ENCODE assay signal across 8 mouse cellular contexts in the genomic region with DNA sequence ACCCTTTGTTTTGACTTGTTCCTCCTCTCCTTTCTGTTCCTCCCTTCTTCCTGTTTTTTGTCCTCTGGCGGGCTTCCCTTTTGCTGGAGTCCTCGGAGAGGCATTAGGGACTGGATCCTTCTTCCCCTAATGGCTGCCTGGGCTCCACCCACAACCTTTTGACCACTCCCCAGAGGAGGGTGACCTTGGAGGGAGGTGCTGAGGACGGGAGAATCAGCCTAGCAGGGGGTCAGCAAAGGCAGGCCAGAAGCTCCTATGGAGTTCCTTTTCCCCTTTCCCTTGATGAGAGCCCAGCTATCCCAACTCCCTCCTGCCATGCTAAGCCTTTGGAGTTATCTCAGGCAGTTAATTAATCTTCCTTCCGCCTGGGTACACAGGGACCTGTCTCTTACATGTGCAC. TPM values are rescaled to one million over a fixed set of nuclear protein-coding genes. Genes with fewer than 3 reads are reported as not detected.
DNase-seq lines count a peak whose midpoint lies in the region; ATAC-seq and TF ChIP-seq lines count a peak whose summit lies in the region.

No protein-coding gene starts in this region.

- H3K4me2 ChIP-seq in intestine, postnatal 0 days (replicated peaks; ENCODE audit: low read depth), result peak overlapping the region; percentile 65
- peak overlapping the region; percentile 96 for H3K4me2 ChIP-seq in liver, postnatal 0 days (ENCODE audit: low read depth, low read length)
- peak overlapping the region; percentile 84 for H3K4me2 ChIP-seq in neural tube, embryonic 14.5 days (ENCODE audit: low read depth, low read length)

- H3K4me1 ChIP-seq in intestine, postnatal 0 days (replicated peaks; ENCODE audit: control insufficient read depth, insufficient read depth, low read length), result 0 out of 2 replicates have a peak, but pooled peaks cover 7% of the 10 kb centered on the region
- peaks cover 50% of the 10 kb centered on the region for H3K4me1 ChIP-seq in liver, postnatal 0 days (ENCODE audit: insufficient read depth)
- peaks cover 31% of the 10 kb centered on the region for H3K4me1 ChIP-seq in neural tube, embryonic 14.5 days (ENCODE audit: control insufficient read depth, insufficient read depth, low read length)

- no peak for TF ChIP-seq EP300 in liver, postnatal 0 days (IDR thresholded peaks at IDR 0.05; ENCODE audit: low read depth)

- peak; percentile 33 for ATAC-seq in common myeloid progenitor, adult 5-6 weeks (replicated peaks; ENCODE audit: low read depth, poor library complexity, severe bottlenecking)
- peak; percentile 64 for ATAC-seq in granulocyte monocyte progenitor cell, adult 5-6 weeks (replicated peaks; ENCODE audit: poor library complexity, severe bottlenecking)
- ATAC-seq in intestine, postnatal 0 days, result no peak
- no peak for ATAC-seq in liver, postnatal 0 days
- no peak for ATAC-seq in neural tube, embryonic 14.5 days (ENCODE audit: low read depth)

- H3K9ac ChIP-seq in intestine, postnatal 0 days (ENCODE audit: low read depth, low read length), result peak overlapping the region; percentile 64
- H3K9ac ChIP-seq in liver, postnatal 0 days (replicated peaks), result peak overlapping the region; percentile 89
- peak overlapping the region; percentile 87 for H3K9ac ChIP-seq in neural tube, embryonic 14.5 days (replicated peaks; ENCODE audit: low read depth, low read length)

- H3K4me3 ChIP-seq in intestine, postnatal 0 days (ENCODE audit: low read depth, low read length), result peak overlapping the region; percentile 51
- peak overlapping the region; percentile 96 for H3K4me3 ChIP-seq in liver, postnatal 0 days (ENCODE audit: low read depth, low read length)
- peak overlapping the region; percentile 74 for H3K4me3 ChIP-seq in neural tube, embryonic 14.5 days (ENCODE audit: low read depth, low read length)

- 5% methylated on average over 4 of the region's 4 CpGs for WGBS in intestine, postnatal 0 days
- 7% methylated on average over 4 of the region's 4 CpGs for WGBS in liver, postnatal 0 days (ENCODE audit: insufficient replicate concordance)
- WGBS in neural tube, embryonic 14.5 days, result 0% methylated on average over 4 of the region's 4 CpGs

- H3K27ac ChIP-seq in intestine, postnatal 0 days (ENCODE audit: low read depth, low read length), result peak overlapping the region; percentile 72
- peak overlapping the region; percentile 94 for H3K27ac ChIP-seq in liver, postnatal 0 days (ENCODE audit: low read depth)
- peak overlapping the region; percentile 91 for H3K27ac ChIP-seq in neural tube, embryonic 14.5 days (ENCODE audit: low read depth, low read length)

- no peaks in the 10 kb centered on the region for H3K27me3 ChIP-seq in intestine, postnatal 0 days (replicated peaks; ENCODE audit: control insufficient read depth, insufficient read depth, low read length)
- no peaks in the 10 kb centered on the region for H3K27me3 ChIP-seq in liver, postnatal 0 days (ENCODE audit: insufficient read depth, low read length)
- H3K27me3 ChIP-seq in neural tube, embryonic 14.5 days (ENCODE audit: control insufficient read depth, insufficient read depth, low read length), result no peaks in the 10 kb centered on the region

- DNase-seq in 3T3-L1 (ENCODE audit: low read depth, low spot score) (peak; percentile 56), NIH3T3 (ENCODE audit: low read depth) (peak; percentile 69)
- DNase-seq in liver, postnatal 0 days, result peak; percentile 79
- DNase-seq in natural killer cell, adult 2 months (ENCODE audit: low spot score in 2 of 2), result no peak

- peaks cover 25% of the 10 kb centered on the region for H3K36me3 ChIP-seq in intestine, postnatal 0 days (ENCODE audit: control insufficient read depth, insufficient read depth)
- H3K36me3 ChIP-seq in liver, postnatal 0 days (replicated peaks; ENCODE audit: insufficient read depth, low read length), result peaks cover 35% of the 10 kb centered on the region
- no peaks in the 10 kb centered on the region; the same call in 1 of the 2 replicates for H3K36me3 ChIP-seq in neural tube, embryonic 14.5 days (ENCODE audit: control insufficient read depth, insufficient read depth, low read length)

- TF ChIP-seq CTCF in intestine, postnatal 0 days (IDR thresholded peaks at IDR 0.05; ENCODE audit: low read depth), result no peak
- no peak for TF ChIP-seq CTCF in liver, postnatal 0 days (IDR thresholded peaks at IDR 0.05; ENCODE audit: low read depth)

- H3K9me3 ChIP-seq in intestine, postnatal 0 days (ENCODE audit: control insufficient read depth), result no peaks in the 10 kb centered on the region
- H3K9me3 ChIP-seq in liver, postnatal 0 days (ENCODE audit: low read length), result no peaks in the 10 kb centered on the region
- H3K9me3 ChIP-seq in neural tube, embryonic 14.5 days (ENCODE audit: control insufficient read depth, low read length), result no peaks in the 10 kb centered on the region

RNA-seq across cellular contexts. Expression of a gene that starts 1.2 kb away (rescaled TPM):
- 33.0 and 37.9 TPM in 2 replicates for total RNA-seq in common myeloid progenitor, adult 5-6 weeks (2017)
- 62.7 and 107 TPM in 2 replicates for total RNA-seq in granulocyte monocyte progenitor cell, adult 5-6 weeks (2014; fragmentation: Nextera tagmentation)
- total RNA-seq in granulocyte monocyte progenitor cell, adult 5-6 weeks (2017), result 58.5 and 74.7 TPM in 2 replicates
- polyA plus RNA-seq in intestine, postnatal 0 days (2015; fragmentation: Nextera tagmentation; extraction: Ambion mirVana), result 35.8 and 40.2 TPM in 2 replicates
- polyA plus RNA-seq in liver, postnatal 0 days (2015; fragmentation: Nextera tagmentation; extraction: Ambion mirVana), result 25.9 and 33.6 TPM in 2 replicates
- 50.9 and 64.8 TPM in 2 replicates for polyA plus RNA-seq in neural tube, embryonic 14.5 days (2014; fragmentation: Nextera tagmentation; extraction: Ambion mirVana)

RNA-seq across cellular contexts. Expression of a gene that starts 11.7 kb away (rescaled TPM):
- 63.5 and 74.7 TPM in 2 replicates for total RNA-seq in common myeloid progenitor, adult 5-6 weeks (2017)
- 50.3 and 69.2 TPM in 2 replicates for total RNA-seq in granulocyte monocyte progenitor cell, adult 5-6 weeks (2014; fragmentation: Nextera tagmentation)
- total RNA-seq in granulocyte monocyte progenitor cell, adult 5-6 weeks (2017), result 28.9 and 30.7 TPM in 2 replicates
- 48.5 and 48.8 TPM in 2 replicates for polyA plus RNA-seq in intestine, postnatal 0 days (2015; fragmentation: Nextera tagmentation; extraction: Ambion mirVana)
- 63.8 and 68.7 TPM in 2 replicates for polyA plus RNA-seq in liver, postnatal 0 days (2015; fragmentation: Nextera tagmentation; extraction: Ambion mirVana)
- 10.8 and 17.7 TPM in 2 replicates for polyA plus RNA-seq in neural tube, embryonic 14.5 days (2014; fragmentation: Nextera tagmentation; extraction: Ambion mirVana)

RNA-seq across cellular contexts. Expression of a gene that starts 16.1 kb away (rescaled TPM):
- 6.6 and 8.3 TPM in 2 replicates for total RNA-seq in common myeloid progenitor, adult 5-6 weeks (2017)
- 32.7 and 33.4 TPM in 2 replicates for total RNA-seq in granulocyte monocyte progenitor cell, adult 5-6 weeks (2014; fragmentation: Nextera tagmentation)
- total RNA-seq in granulocyte monocyte progenitor cell, adult 5-6 weeks (2017), result 13.5 and 18.5 TPM in 2 replicates
- polyA plus RNA-seq in intestine, postnatal 0 days (2015; fragmentation: Nextera tagmentation; extraction: Ambion mirVana), result 20.7 and 21.5 TPM in 2 replicates
- polyA plus RNA-seq in liver, postnatal 0 days (2015; fragmentation: Nextera tagmentation; extraction: Ambion mirVana), result 0.29 and 0.34 TPM in 2 replicates
- 0.19 TPM in 2 replicates for polyA plus RNA-seq in neural tube, embryonic 14.5 days (2014; fragmentation: Nextera tagmentation; extraction: Ambion mirVana)

RNA-seq across cellular contexts. Expression of a gene that starts 30.0 kb away (rescaled TPM):
- total RNA-seq in common myeloid progenitor, adult 5-6 weeks (2017), result not detected in 2 replicates
- total RNA-seq in granulocyte monocyte progenitor cell, adult 5-6 weeks (2014; fragmentation: Nextera tagmentation), result not detected in 2 replicates
- total RNA-seq in granulocyte monocyte progenitor cell, adult 5-6 weeks (2017), result not detected in 2 replicates
- polyA plus RNA-seq in intestine, postnatal 0 days (2015; fragmentation: Nextera tagmentation; extraction: Ambion mirVana), result not detected in 2 replicates
- not detected in 2 replicates for polyA plus RNA-seq in liver, postnatal 0 days (2015; fragmentation: Nextera tagmentation; extraction: Ambion mirVana)
- 0.13 TPM in 1 of 2 replicates, not detected in the other for polyA plus RNA-seq in neural tube, embryonic 14.5 days (2014; fragmentation: Nextera tagmentation; extraction: Ambion mirVana)

RNA-seq across cellular contexts. Expression of a gene that starts 41.5 kb away (rescaled TPM):
- total RNA-seq in common myeloid progenitor, adult 5-6 weeks (2017), result 0.59 TPM in 1 of 2 replicates, not detected in the other
- not detected in 2 replicates for total RNA-seq in granulocyte monocyte progenitor cell, adult 5-6 weeks (2014; fragmentation: Nextera tagmentation)
- not detected in 2 replicates for total RNA-seq in granulocyte monocyte progenitor cell, adult 5-6 weeks (2017)
- polyA plus RNA-seq in intestine, postnatal 0 days (2015; fragmentation: Nextera tagmentation; extraction: Ambion mirVana), result 0.12 and 0.30 TPM in 2 replicates
- 0.07 TPM in 1 of 2 replicates, not detected in the other for polyA plus RNA-seq in liver, postnatal 0 days (2015; fragmentation: Nextera tagmentation; extraction: Ambion mirVana)
- polyA plus RNA-seq in neural tube, embryonic 14.5 days (2014; fragmentation: Nextera tagmentation; extraction: Ambion mirVana), result 0.44 and 0.48 TPM in 2 replicates

Comparison
In these comparisons a context has a peak if more than half of its experiments do, and no peak if none do; other contexts are left out.
1. DNase-seq: peak in 3T3-L1 (single experiment), NIH3T3 (single experiment) and liver, postnatal 0 days (single experiment); none in natural killer cell, adult 2 months (0 of 2).
2. ATAC-seq: peak in common myeloid progenitor, adult 5-6 weeks (single experiment) and granulocyte monocyte progenitor cell, adult 5-6 weeks (single experiment); none in intestine, postnatal 0 days (single experiment), liver, postnatal 0 days (single experiment) and neural tube, embryonic 14.5 days (single experiment).
3. RNA of a gene that starts 16.1 kb away (polyA plus RNA-seq): 20.7 to 21.5 TPM in intestine, postnatal 0 days; 0.29 to 0.34 TPM in liver, postnatal 0 days and 0.19 TPM in neural tube, embryonic 14.5 days; every median in the first group is over 10 times any median in the second.
4. Peak in every context shown above with its lines, with median percentiles within 50 percentile points of each other: H3K27ac ChIP-seq, H3K4me2 ChIP-seq, H3K4me3 ChIP-seq and H3K9ac ChIP-seq.